ENCODE assay signal across 9 mouse cellular contexts in the genomic region with DNA sequence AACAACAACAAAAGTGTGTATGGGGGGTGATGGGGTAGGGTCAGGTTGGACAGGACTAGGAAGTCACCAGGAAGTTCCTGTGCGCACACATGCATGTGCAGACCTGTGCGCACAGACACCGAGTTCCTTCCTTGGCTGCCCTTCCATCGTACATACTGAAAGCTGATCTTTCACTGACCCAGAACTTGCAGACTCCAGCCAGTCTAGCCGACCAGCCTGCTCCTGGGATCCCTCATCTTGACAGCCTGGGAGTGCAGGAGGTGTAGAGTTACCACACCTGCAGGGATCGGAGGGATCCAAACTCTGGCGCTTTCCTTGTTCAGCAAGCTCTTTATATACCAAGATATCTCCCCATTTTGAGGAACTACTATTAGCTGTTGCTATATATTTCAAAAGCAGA.
DNase-seq lines count a peak whose midpoint lies in the region; ATAC-seq lines count a peak whose summit lies in the region.
"Had no signal": no experiment of that assay in that cellular context is flagged by ENCODE, and none has a peak within 500 bp of the region (broad histone marks: within the 10 kb centered on the region; RNA-seq: fewer than 3 reads in every experiment).

No protein-coding gene starts in this region.

- peaks cover 5% of the 10 kb centered on the region; the same call in 1 of the 2 replicates for H3K4me1 ChIP-seq in embryonic facial prominence, embryonic 15.5 days
- H3K4me1 ChIP-seq in neural tube, embryonic 11.5 days (ENCODE audit: control insufficient read depth, insufficient read depth, low read length) = no peaks in the 10 kb centered on the region

- H3K36me3 ChIP-seq in embryonic facial prominence, embryonic 15.5 days = peaks cover 10% of the 10 kb centered on the region
- no peaks in the 10 kb centered on the region for H3K36me3 ChIP-seq in neural tube, embryonic 11.5 days (ENCODE audit: control insufficient read depth, insufficient read depth, low read length)

- DNase-seq in cerebellum, adult 9-11 months = peak; percentile 57
- no peak for DNase-seq in cerebellum, adult 9-10 months
- DNase-seq in kidney, postnatal 14 days = peak; percentile 20
- no peak for DNase-seq in kidney, postnatal 25 days
- DNase-seq in neural tube, embryonic 11.5 days (ENCODE audit: low spot score) = peak; percentile 40
- no peak for DNase-seq in urinary bladder, postnatal 36 days (ENCODE audit: low spot score in 2 of 2)

- no peaks in the 10 kb centered on the region for H3K27me3 ChIP-seq in embryonic facial prominence, embryonic 15.5 days
- H3K27me3 ChIP-seq in neural tube, embryonic 11.5 days (ENCODE audit: control insufficient read depth, insufficient read depth, low read length) = no peaks in the 10 kb centered on the region
- H3K27me3 ChIP-seq: liver, embryonic 12.5 days had no signal

- ATAC-seq in embryonic facial prominence, embryonic 15.5 days (ENCODE audit: insufficient number of reproducible peaks, low FRiP score, low TSS enrichment, low read depth) = no peak
- ATAC-seq in neural tube, embryonic 11.5 days (ENCODE audit: insufficient read depth, low FRiP score, low TSS enrichment) = no peak
- no peak for ATAC-seq in megakaryocyte, adult 5-6 weeks (ENCODE audit: poor library complexity, severe bottlenecking)
- ATAC-seq: liver, embryonic 12.5 days had no signal

- no peaks in the 10 kb centered on the region for H3K9me3 ChIP-seq in embryonic facial prominence, embryonic 15.5 days (replicated peaks)
- H3K9me3 ChIP-seq in neural tube, embryonic 11.5 days (ENCODE audit: control insufficient read depth, low read length) = no peaks in the 10 kb centered on the region
- H3K9me3 ChIP-seq: liver, embryonic 12.5 days had no signal

- no peak overlapping the region for H3K9ac ChIP-seq in embryonic facial prominence, embryonic 15.5 days
- no peak overlapping the region for H3K9ac ChIP-seq in neural tube, embryonic 11.5 days (ENCODE audit: low read length)
- H3K9ac ChIP-seq: liver, embryonic 12.5 days had no signal

- no peak overlapping the region for H3K4me2 ChIP-seq in embryonic facial prominence, embryonic 15.5 days (replicated peaks)
- H3K4me2 ChIP-seq in neural tube, embryonic 11.5 days (ENCODE audit: low read depth) = no peak overlapping the region
- H3K4me2 ChIP-seq: liver, embryonic 12.5 days had no signal

- 50% methylated on average over 7 of the region's 7 CpGs for WGBS in embryonic facial prominence, embryonic 15.5 days
- WGBS in neural tube, embryonic 11.5 days = 76% methylated on average over 7 of the region's 7 CpGs

- peak overlapping the region; percentile 65; the same call in 1 of the 2 replicates for H3K27ac ChIP-seq in embryonic facial prominence, embryonic 15.5 days (replicated peaks)
- no peak overlapping the region for H3K27ac ChIP-seq in neural tube, embryonic 11.5 days (ENCODE audit: low read depth, low read length)
- H3K27ac ChIP-seq: liver, embryonic 12.5 days had no signal

- H3K4me3 ChIP-seq in embryonic facial prominence, embryonic 15.5 days (replicated peaks) = no peak overlapping the region
- H3K4me3 ChIP-seq in neural tube, embryonic 11.5 days (ENCODE audit: low read depth, low read length) = no peak overlapping the region
- H3K4me3 ChIP-seq: liver, embryonic 12.5 days had no signal

Comparison
In these comparisons a context has a peak if more than half of its experiments do, and no peak if none do; other contexts are left out.
1. DNase-seq: peak in cerebellum, adult 9-11 months (single experiment), kidney, postnatal 14 days (single experiment) and neural tube, embryonic 11.5 days (single experiment); none in cerebellum, adult 9-10 months (single experiment), kidney, postnatal 25 days (0 of 2) and urinary bladder, postnatal 36 days (0 of 2).